Mouse (Mus musculus) ES-Bruce4 (cell line): ENCODE measurements around the gene Shisa8. TPM values are rescaled to one million over a fixed set of nuclear protein-coding genes. Genes with fewer than 3 reads are reported as not detected.
A peak's percentile ranks its signal among the peaks of the same experiment; 100 is the strongest.

Source experiments
- H3K27ac ChIP-seq: 2 replicates; pipeline ENCODE4 v1.5.1; 2012; ENCODE audit warnings: low read length, inconsistent platforms; ENCODE audit not compliant: insufficient read depth
- H3K27me3 ChIP-seq: 2 replicates; pipeline ENCODE4 v1.6.1; 2012; ENCODE audit warnings: mild to moderate bottlenecking, low read length, inconsistent platforms; ENCODE audit not compliant: control insufficient read depth, poor library complexity, insufficient read depth, severe bottlenecking
- H3K36me3 ChIP-seq: 2 replicates; pipeline ENCODE4 v1.6.1; 2012; ENCODE audit warnings: inconsistent platforms, mild to moderate bottlenecking, low read length, moderate library complexity; ENCODE audit not compliant: control insufficient read depth, poor library complexity, insufficient read depth, severe bottlenecking
- H3K4me1 ChIP-seq: one replicate; pipeline ENCODE4 v1.8.1; 2011; ENCODE audit warnings: low read length; ENCODE audit not compliant: control insufficient read depth, insufficient read depth
- H3K4me3 ChIP-seq: 2 replicates; pipeline ENCODE4 v1.5.1; 2011; ENCODE audit warnings: low read depth, mild to moderate bottlenecking, low read length
- H3K9ac ChIP-seq: 2 replicates; pipeline ENCODE4 v1.6.1; 2012; ENCODE audit warnings: low read depth, mild to moderate bottlenecking, inconsistent platforms; ENCODE audit not compliant: poor library complexity, severe bottlenecking
- H3K9me3 ChIP-seq: replicated peaks from 2 replicates; pipeline ENCODE4 v1.6.1; 2012; ENCODE audit warnings: mild to moderate bottlenecking, low read length, inconsistent platforms; ENCODE audit not compliant: control insufficient read depth, poor library complexity, insufficient read depth, severe bottlenecking
- CTCF ChIP-seq: IDR thresholded peaks from one replicate; pipeline ENCODE4 v1.8.1; 2011; ENCODE audit warnings: low read depth, low read length
- EP300 ChIP-seq: IDR thresholded peaks from 2 replicates; pipeline ENCODE4 v1.6.1; 2011; ENCODE audit warnings: low read depth, low read length; ENCODE audit not compliant: insufficient read depth
- POLR2A ChIP-seq: IDR thresholded peaks from one replicate; pipeline ENCODE4 v1.8.1; 2011; ENCODE audit warnings: low read length; ENCODE audit not compliant: insufficient read depth
- polyA plus RNA-seq: library from polyadenylated mRNA; stranded (reverse); fragments of >200 nt; gene quantifications from 2 replicates; pipeline ENCODE4 v1.2.4, GENCODE M21; 2011; ENCODE audit warnings: low read depth; ENCODE audit not compliant: missing spikeins, insufficient read depth, insufficient read length

Gene Shisa8
- polyA plus RNA-seq, 1 experiment: 7.4 TPM

DNA sequence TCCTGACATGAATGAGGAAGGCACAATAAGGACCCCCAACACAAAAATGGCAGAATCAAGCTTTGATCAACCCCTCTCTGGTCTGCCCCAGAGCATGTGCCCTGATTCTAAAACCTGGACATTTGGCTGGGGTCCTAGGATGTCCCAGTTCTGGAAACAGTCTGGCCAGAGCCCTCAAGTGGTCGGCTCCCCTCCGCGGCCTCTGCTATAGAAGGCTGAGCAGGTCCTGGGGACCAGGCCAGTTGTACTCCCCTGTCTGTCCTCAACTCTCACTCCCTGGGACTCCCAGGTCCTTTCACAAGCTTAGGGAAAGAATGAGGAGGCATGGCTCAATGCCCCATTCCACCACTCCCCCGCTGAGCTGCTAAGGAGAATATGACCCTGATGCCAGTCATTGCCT, 607 bp upstream of the Shisa8 start:
- peaks cover 1% of the 10 kb centered on the region; the same call in 1 of the 2 replicates for H3K27me3 ChIP-seq
- peaks cover 8% of the 10 kb centered on the region for H3K4me1 ChIP-seq
- H3K4me3 ChIP-seq: peak overlapping the region; percentile 39; the same call in 1 of the 2 replicates
- no peaks in the 10 kb centered on the region for H3K36me3 ChIP-seq
- no peak for TF ChIP-seq CTCF
- TF ChIP-seq POLR2A: no peak
- no peak for TF ChIP-seq EP300
- no peak overlapping the region for H3K27ac ChIP-seq
- H3K9me3 ChIP-seq: no peaks in the 10 kb centered on the region
- 0 out of 2 replicates have a peak overlapping the region, but pooled peaks have one; percentile 88 for H3K9ac ChIP-seq

DNA sequence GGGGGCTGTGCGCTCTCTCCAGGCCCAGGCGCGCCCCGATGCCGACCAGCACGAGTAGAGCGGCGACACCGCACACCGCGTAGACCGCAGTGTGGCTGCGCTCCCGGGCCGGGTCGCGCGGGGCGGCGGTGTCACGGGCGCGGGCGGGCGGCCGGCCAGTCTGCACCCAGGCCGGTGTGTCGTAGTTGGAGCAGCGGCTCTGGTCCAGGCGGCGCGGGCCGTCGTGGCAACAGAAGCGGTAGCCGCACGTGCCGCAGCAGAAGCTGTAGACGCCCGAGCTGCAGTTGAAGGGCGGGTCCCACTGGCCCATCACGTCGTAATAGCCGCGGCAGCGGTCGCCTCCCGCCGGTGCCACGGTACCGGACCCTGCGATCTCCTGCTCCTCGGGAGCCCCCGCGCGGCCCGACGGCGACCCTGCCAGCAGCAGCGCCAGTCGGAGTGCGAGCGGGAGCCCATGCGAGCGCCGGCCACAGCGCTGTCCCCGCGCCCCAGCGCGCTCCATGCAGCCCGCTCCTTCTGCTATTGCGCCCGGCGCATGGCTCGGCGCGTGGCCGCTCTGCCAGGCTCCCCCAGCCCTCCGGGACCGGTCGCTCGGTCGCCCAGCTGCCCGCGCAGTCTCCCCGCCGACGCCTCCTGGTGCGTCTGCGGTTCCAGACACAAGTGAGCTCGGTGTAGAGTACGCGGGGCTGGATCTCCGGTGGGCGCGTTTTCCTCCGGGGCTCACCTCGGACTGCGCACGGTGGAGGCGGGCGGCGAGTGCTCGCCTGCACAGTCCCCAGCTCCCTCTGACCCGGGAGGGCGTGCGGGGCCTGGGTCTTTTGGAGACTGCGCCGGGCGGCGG, 484 bp downstream of the Shisa8 start:
- Histone ChIP-seq H3K4me3 (peak overlapping the region; percentile 75), H3K4me1 (peaks cover 11% of the 10 kb centered on the region), H3K36me3 (no peaks in the 10 kb centered on the region), H3K27me3 (peaks cover 1% of the 10 kb centered on the region; the same call in 1 of the 2 replicates), H3K27ac (no peak overlapping the region), H3K9me3 (no peaks in the 10 kb centered on the region), H3K9ac (peak overlapping the region; percentile 88)
- TF ChIP-seq CTCF: no peak
- no peak for TF ChIP-seq POLR2A
- no peak for TF ChIP-seq EP300

DNA sequence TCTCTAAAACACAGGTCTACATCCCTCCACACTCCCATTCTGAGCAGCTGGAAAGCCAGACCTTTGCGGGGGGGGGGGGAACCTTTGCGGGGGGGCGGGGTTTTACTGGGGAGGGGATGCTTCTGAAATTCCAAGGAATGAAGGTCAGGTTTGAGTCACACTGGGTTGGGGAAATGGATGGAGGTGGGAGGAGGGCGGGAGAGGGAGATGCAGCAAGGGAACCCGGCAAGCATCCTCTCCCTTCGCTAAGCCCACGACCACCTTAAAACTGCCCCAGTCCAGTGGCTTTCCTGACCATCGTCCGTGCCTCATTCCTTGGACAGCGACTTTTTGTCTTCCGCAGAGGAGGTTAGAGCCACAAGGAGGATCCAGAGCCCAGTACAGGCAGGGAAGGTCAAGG, 1.3 kb downstream of the Shisa8 start:
- Histone ChIP-seq H3K36me3 (no peaks in the 10 kb centered on the region), H3K9me3 (no peaks in the 10 kb centered on the region), H3K9ac (peak overlapping the region; percentile 88), H3K27me3 (peaks cover 1% of the 10 kb centered on the region; the same call in 1 of the 2 replicates), H3K4me1 (peaks cover 11% of the 10 kb centered on the region), H3K4me3 (peak overlapping the region; percentile 75), H3K27ac (no peak overlapping the region)
- TF ChIP-seq CTCF: no peak
- TF ChIP-seq POLR2A: no peak
- no peak for TF ChIP-seq EP300

DNA sequence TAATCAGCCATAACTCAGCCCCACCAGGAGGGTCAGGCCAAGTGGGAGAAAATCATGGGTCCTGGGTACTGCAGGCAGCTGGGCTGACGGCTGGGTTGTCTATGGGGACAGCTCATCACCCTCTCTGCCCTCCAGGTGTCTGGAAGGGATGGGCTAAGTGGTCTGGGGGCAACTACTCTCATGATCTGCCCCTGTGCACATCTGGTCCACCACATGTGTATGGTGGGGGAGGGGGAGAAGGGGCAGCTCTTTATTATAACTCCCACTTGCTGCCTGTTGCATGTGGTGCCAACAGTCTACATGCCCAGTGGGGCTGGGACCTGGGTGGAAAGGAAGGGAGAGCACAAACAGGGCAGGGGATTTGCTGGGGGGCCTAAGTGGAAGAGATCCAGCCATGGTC, 1.8 kb downstream of the Shisa8 start:
- Histone ChIP-seq H3K4me1 (peaks cover 12% of the 10 kb centered on the region), H3K9me3 (no peaks in the 10 kb centered on the region), H3K9ac (no peak overlapping the region), H3K36me3 (no peaks in the 10 kb centered on the region), H3K27ac (no peak overlapping the region), H3K27me3 (peaks cover 1% of the 10 kb centered on the region; the same call in 1 of the 2 replicates), H3K4me3 (no peak overlapping the region)
- TF ChIP-seq POLR2A: no peak
- TF ChIP-seq EP300: no peak
- no peak for TF ChIP-seq CTCF

DNA sequence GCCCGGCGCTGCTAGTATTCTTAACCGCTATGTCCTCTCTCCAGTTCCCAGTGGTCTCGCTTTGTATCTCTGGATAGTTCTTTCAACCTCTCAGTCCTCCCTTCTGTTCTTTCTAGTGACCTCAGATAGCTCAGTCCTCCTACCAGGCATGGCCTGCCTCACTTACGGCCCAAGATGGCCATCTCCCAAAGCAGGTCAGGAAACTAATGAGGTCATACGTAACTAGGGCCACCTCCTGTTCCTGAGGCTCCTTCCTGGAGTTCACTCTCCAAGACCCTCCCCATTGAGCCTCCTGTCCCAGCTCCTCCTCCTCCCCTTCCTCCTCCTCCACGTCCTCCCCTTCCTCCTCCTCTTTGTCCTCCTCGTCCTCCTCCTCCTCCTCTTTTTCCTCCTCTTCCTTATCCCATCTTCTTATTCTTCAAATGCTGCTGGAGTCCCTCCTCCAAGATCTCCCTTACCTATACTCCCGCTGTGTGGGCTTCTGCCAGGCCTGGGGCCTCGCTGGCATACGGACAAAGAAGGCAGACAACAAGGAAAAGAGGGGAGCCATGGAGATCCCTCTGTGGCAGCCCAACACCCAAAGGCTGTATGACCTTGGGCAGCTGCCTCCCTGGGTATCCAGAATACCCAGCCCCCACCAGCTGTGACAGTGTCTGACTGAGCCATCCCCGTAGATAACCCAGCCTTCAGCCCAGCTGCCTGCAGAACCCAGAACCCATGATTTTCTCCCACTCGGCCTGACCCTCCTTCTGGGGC, 3.1 kb downstream of the Shisa8 start:
- H3K36me3 ChIP-seq: no peaks in the 10 kb centered on the region; the same call in 1 of the 2 replicates
- no peak for TF ChIP-seq EP300
- TF ChIP-seq POLR2A: no peak
- TF ChIP-seq CTCF: no peak
- H3K9me3 ChIP-seq: no peaks in the 10 kb centered on the region
- H3K27ac ChIP-seq: no peak overlapping the region
- H3K9ac ChIP-seq: no peak overlapping the region
- peaks cover 1% of the 10 kb centered on the region; the same call in 1 of the 2 replicates for H3K27me3 ChIP-seq
- peaks cover 9% of the 10 kb centered on the region for H3K4me1 ChIP-seq
- no peak overlapping the region for H3K4me3 ChIP-seq

DNA sequence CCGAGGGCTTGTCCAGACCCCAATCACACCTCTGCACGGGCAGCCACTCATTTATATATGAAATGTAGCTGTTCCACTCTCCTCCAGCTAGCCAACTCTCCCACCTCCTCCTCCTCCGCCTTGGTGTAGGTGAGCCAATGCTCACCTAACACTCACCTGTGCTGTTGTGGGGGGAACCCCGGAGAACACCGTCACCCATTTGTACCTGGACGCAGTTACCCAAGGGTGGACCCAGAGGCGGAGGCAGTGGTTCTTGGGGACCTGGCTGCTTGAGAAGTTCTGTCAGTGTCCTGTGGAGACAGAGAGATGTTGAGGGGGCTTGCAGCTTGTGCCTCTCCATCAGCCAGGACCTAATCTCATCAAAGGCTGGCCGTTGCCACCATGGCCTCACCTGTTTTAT, 4.3 kb downstream of the Shisa8 start:
- Histone ChIP-seq H3K27me3 (peaks cover 1% of the 10 kb centered on the region; the same call in 1 of the 2 replicates), H3K4me3 (no peak overlapping the region), H3K9ac (no peak overlapping the region), H3K4me1 (peaks cover 9% of the 10 kb centered on the region), H3K9me3 (no peaks in the 10 kb centered on the region), H3K36me3 (no peaks in the 10 kb centered on the region; the same call in 1 of the 2 replicates), H3K27ac (no peak overlapping the region)
- TF ChIP-seq POLR2A: no peak
- TF ChIP-seq EP300: no peak
- no peak for TF ChIP-seq CTCF
